Mouse (Mus musculus): ENCODE measurements at regions not wholly inside any gene's neighbourhood (a gene's known extent, or its start where the extent isn't known, plus 50 kb on each side); places are given as distances from the start of the nearest gene placed in this dataset.

- Histone ChIP-seq H3K4me3 (ENCODE audit: insufficient read depth, low read length) (no peak overlapping the region), H3K4me1 (ENCODE audit: control insufficient read depth, insufficient read depth, low read length) (no peaks in the 10 kb centered on the region), H3K27ac (ENCODE audit: insufficient read depth, low read length) (no peak overlapping the region)
- no peak for TF ChIP-seq POLR2A (IDR thresholded peaks at IDR 0.05; ENCODE audit: extremely low read depth, insufficient read depth, low read length)
- 0 out of 2 replicates have a peak, but pooled peaks have one; percentile 19 for TF ChIP-seq CTCF (IDR thresholded peaks at IDR 0.05; ENCODE audit: extremely low read depth, insufficient read depth, low read length)
These were observed 1603.8 kb upstream of the Cdh8 start for GRCm38 (mm10) chr8:101020088-101020487.

Data from cortical plate, adult 2 months (tissue).